Comparison of ENCODE assay signal across 17 mouse cellular contexts in the genomic region with DNA sequence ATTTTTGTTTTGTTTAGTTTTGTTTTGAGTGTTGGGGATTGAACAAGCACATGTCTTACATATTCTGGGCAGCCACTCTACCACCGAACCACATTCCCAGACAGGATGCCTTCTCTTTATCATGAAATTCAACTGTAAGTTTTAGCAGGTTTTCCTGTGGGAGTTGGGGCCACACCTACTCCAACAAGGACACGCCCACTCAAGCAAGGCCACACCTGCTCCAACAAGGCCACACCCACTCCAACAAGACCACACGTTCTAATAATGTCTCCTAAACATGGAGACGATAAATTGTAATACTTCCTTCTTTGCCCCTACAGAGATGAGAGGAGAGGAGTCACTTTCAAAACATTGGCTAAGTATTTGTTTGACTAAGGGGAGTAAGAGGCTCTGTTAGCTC.
DNase-seq lines count a peak whose midpoint lies in the region; ATAC-seq and TF ChIP-seq lines count a peak whose summit lies in the region.
"Had no signal": no experiment of that assay in that cellular context is flagged by ENCODE, and none has a peak within 500 bp of the region (broad histone marks: within the 10 kb centered on the region; RNA-seq: fewer than 3 reads in every experiment).

No protein-coding gene starts in this region.

- H3K4me1 ChIP-seq in lung, postnatal 0 days (ENCODE audit: insufficient read depth, low read depth, low read length) = no peaks in the 10 kb centered on the region
- no peaks in the 10 kb centered on the region; the same call in 1 of the 2 replicates for H3K4me1 ChIP-seq in intestine, postnatal 0 days (replicated peaks; ENCODE audit: control insufficient read depth, insufficient read depth, low read length)
- peaks cover 6% of the 10 kb centered on the region for H3K4me1 ChIP-seq in stomach, embryonic 16.5 days (ENCODE audit: control insufficient read depth, insufficient read depth, low read length)
- H3K4me1 ChIP-seq: embryonic facial prominence, embryonic 10.5 days; forebrain, embryonic 10.5 days; hindbrain, embryonic 13.5 days; midbrain, embryonic 13.5 days had no signal

- no peaks in the 10 kb centered on the region for H3K27me3 ChIP-seq in lung, postnatal 0 days (replicated peaks; ENCODE audit: insufficient read depth, low read length)
- no peaks in the 10 kb centered on the region for H3K27me3 ChIP-seq in intestine, postnatal 0 days (replicated peaks; ENCODE audit: control insufficient read depth, insufficient read depth, low read length)
- no peaks in the 10 kb centered on the region for H3K27me3 ChIP-seq in stomach, embryonic 16.5 days (ENCODE audit: control insufficient read depth, insufficient read depth, low read length)
- H3K27me3 ChIP-seq: heart, embryonic 12.5 days; midbrain, embryonic 13.5 days had no signal

- WGBS in lung, postnatal 0 days = 33% methylated on average over 4 of the region's 4 CpGs
- 48% methylated on average over 4 of the region's 4 CpGs for WGBS in intestine, postnatal 0 days
- WGBS in stomach, embryonic 16.5 days = 50% methylated on average over 4 of the region's 4 CpGs

- no peaks in the 10 kb centered on the region for H3K9me3 ChIP-seq in lung, postnatal 0 days (ENCODE audit: low read length)
- H3K9me3 ChIP-seq in intestine, postnatal 0 days (ENCODE audit: control insufficient read depth) = no peaks in the 10 kb centered on the region
- no peaks in the 10 kb centered on the region for H3K9me3 ChIP-seq in stomach, embryonic 16.5 days (replicated peaks; ENCODE audit: control insufficient read depth, low read length)
- H3K9me3 ChIP-seq: embryonic facial prominence, embryonic 10.5 days; forebrain, embryonic 10.5 days; heart, embryonic 12.5 days; hindbrain, embryonic 13.5 days; midbrain, embryonic 13.5 days had no signal

- peak; percentile 92 for DNase-seq in heart, adult 11 months
- no peak for DNase-seq in heart, postnatal 4 days
- DNase-seq in lung, postnatal 0 days (ENCODE audit: low spot score) = no peak
- DNase-seq in lung, postnatal 25 days (ENCODE audit: low spot score) = no peak
- DNase-seq in urinary bladder, adult 18-20 months (ENCODE audit: low spot score in 2 of 2) = no peak
- no peak for DNase-seq in gastrocnemius, postnatal 4 days (ENCODE audit: low spot score in 2 of 2)
- DNase-seq: cerebellum, adult 9-10 months; thymus, postnatal 36 days had no signal

- no peaks in the 10 kb centered on the region for H3K36me3 ChIP-seq in lung, postnatal 0 days (ENCODE audit: insufficient read depth, low read length)
- H3K36me3 ChIP-seq in intestine, postnatal 0 days (ENCODE audit: control insufficient read depth, insufficient read depth) = no peaks in the 10 kb centered on the region
- H3K36me3 ChIP-seq in stomach, embryonic 16.5 days (ENCODE audit: control insufficient read depth, insufficient read depth, low read length) = no peaks in the 10 kb centered on the region
- H3K36me3 ChIP-seq: embryonic facial prominence, embryonic 10.5 days; forebrain, embryonic 10.5 days; heart, embryonic 12.5 days; hindbrain, embryonic 13.5 days; midbrain, embryonic 13.5 days had no signal

- no peak for TF ChIP-seq CTCF in lung, postnatal 0 days (IDR thresholded peaks at IDR 0.05)
- TF ChIP-seq CTCF in intestine, postnatal 0 days (IDR thresholded peaks at IDR 0.05; ENCODE audit: low read depth) = no peak

- peak; percentile 11; the same call in 1 of the 2 replicates for ATAC-seq in lung, postnatal 0 days
- 0 out of 2 replicates have a peak, but pooled peaks have one; percentile 31 for ATAC-seq in intestine, postnatal 0 days
- ATAC-seq in stomach, embryonic 16.5 days (ENCODE audit: insufficient read depth, low FRiP score) = no peak
- ATAC-seq: CD4-positive, CD25-positive, alpha-beta regulatory T cell, adult 4 months; midbrain, embryonic 13.5 days had no signal

- H3K9ac ChIP-seq in lung, postnatal 0 days (replicated peaks; ENCODE audit: low read depth) = no peak overlapping the region
- no peak overlapping the region for H3K9ac ChIP-seq in intestine, postnatal 0 days (ENCODE audit: low read depth, low read length)
- no peak overlapping the region for H3K9ac ChIP-seq in stomach, embryonic 16.5 days (ENCODE audit: low read length)
- H3K9ac ChIP-seq: heart, embryonic 12.5 days; hindbrain, embryonic 13.5 days; midbrain, embryonic 13.5 days had no signal

- no peak overlapping the region for H3K4me2 ChIP-seq in lung, postnatal 0 days (replicated peaks; ENCODE audit: low read depth, low read length)
- H3K4me2 ChIP-seq in intestine, postnatal 0 days (replicated peaks; ENCODE audit: low read depth) = no peak overlapping the region
- H3K4me2 ChIP-seq in stomach, embryonic 16.5 days (ENCODE audit: low read depth, low read length) = no peak overlapping the region
- H3K4me2 ChIP-seq: heart, embryonic 12.5 days; hindbrain, embryonic 13.5 days; midbrain, embryonic 13.5 days had no signal

- no peak for TF ChIP-seq EP300 in lung, postnatal 0 days (IDR thresholded peaks at IDR 0.05)

- no peak overlapping the region for H3K4me3 ChIP-seq in lung, postnatal 0 days (ENCODE audit: low read depth, low read length)
- no peak overlapping the region for H3K4me3 ChIP-seq in intestine, postnatal 0 days (ENCODE audit: low read depth, low read length)
- no peak overlapping the region for H3K4me3 ChIP-seq in stomach, embryonic 16.5 days (replicated peaks; ENCODE audit: low read length)
- H3K4me3 ChIP-seq: embryonic facial prominence, embryonic 10.5 days; forebrain, embryonic 10.5 days; gastrocnemius, adult 2 months; heart, embryonic 12.5 days; hindbrain, embryonic 13.5 days; midbrain, embryonic 13.5 days had no signal

- H3K27ac ChIP-seq in lung, postnatal 0 days (ENCODE audit: low read length) = peak overlapping the region; percentile 58; the same call in 1 of the 2 replicates
- no peak overlapping the region for H3K27ac ChIP-seq in intestine, postnatal 0 days (ENCODE audit: low read depth, low read length)
- H3K27ac ChIP-seq in stomach, embryonic 16.5 days (ENCODE audit: low read length) = peak overlapping the region; percentile 79
- H3K27ac ChIP-seq: embryonic facial prominence, embryonic 10.5 days; forebrain, embryonic 10.5 days; gastrocnemius, adult 2 months; hindbrain, embryonic 13.5 days; midbrain, embryonic 13.5 days had no signal
